Mouse (Mus musculus): Measurements from ENCODE around the gene Tmem88b. TPM values are rescaled to one million over a fixed set of nuclear protein-coding genes. Genes with fewer than 3 reads are reported as not detected.
"Not testable (repeated sequence)": the region's sequence is repeated elsewhere in the genome, so short reads cannot be mapped to it uniquely, and the experiment has no call there.

Tmem88b gene
- polyA plus RNA-seq, 1 experiment: 2.4 TPM

DNA sequence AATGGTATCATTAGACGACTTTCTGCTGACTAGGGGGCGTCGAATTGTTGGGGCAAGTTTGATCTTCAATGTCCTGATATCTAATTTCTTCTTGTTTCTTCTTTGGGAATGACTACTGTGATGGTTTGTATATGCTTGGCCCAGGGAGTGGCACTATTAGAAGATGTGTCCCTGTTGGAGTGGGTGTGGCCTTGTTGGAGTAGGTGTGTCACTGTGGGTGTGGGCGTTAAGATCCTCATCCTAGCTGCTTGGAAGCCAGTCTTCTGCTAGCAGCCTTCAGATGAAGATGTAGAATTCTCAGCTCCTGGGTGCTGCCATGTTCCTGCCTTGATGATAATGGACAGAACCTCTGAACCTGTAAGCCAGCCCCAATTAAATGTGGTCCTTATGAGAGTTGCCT lies 3.2 kb upstream of the Tmem88b start:
- DNase-seq (ENCODE audit: low read depth): not testable (repeated sequence)

- no peak for DNase-seq (ENCODE audit: low read depth)
Observed at GRCm38 (mm10) chr4:155788300-155788699, 2.6 kb upstream of the Tmem88b start.

- DNase-seq (ENCODE audit: low read depth): no peak
Observed at GRCm38 (mm10) chr4:155785246-155785645, 428 bp downstream of the Tmem88b start.

DNA sequence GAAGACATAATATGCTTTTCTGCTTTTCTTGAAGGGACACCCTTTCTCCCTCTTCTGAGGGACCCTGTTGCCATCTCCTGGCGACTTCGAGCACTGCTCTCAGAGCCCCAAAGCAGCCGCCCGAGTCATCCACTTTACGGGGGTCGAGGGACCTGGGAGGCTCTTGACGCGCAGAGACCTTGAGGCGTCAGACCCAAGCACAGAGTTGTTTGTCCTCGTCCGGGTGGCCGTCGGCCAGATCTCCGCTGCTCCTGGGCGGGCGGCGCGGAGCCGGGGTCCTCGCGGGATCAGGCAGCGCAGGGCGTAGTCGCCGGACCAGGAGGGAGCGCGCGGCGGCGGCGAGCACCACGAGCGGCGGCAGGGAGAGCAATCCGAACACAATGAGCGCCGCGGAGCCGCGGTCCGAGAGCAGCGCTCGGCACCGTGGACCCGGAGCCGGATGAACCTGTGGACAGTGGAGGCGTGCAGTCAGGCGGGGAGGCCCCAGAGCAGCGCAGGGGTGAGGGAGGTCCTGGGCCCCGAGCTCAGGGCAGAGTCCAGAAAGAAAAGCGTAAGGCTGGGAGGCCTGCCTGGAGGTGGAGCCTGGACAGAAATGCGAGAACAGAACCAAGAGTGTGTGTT lies 1.5 kb downstream of the Tmem88b start:
- DNase-seq (ENCODE audit: low read depth): no peak

DNA sequence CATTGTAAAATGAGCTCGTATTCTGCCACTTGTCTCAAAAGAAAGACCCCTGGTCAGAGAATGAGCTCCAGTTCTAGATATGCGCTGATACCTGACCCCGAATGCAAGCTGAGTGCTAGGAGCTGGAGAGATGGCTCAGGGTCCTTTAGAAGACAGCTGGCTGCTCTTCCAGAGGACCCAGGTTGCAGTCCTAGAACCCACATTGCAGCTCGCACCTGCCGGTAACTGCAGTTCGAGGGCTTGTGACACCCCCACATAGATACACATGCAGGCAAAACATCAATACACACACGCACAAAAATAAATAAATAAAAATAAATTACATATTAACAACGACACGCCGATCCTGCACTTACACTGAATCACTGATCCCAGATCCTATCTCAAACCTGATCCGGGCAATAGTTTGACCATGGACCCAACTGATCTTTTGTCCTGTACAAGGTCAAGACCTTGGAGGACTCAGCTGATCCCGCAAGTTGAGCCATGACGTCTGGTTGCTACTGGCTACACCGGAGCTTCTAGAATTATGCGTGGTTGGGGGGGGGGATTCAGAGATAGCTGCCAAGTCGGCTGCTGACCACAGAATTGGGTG lies 2.1 kb downstream of the Tmem88b start:
- DNase-seq (ENCODE audit: low read depth): no peak

- no peak for DNase-seq (ENCODE audit: low read depth)
Observed at GRCm38 (mm10) chr4:155780895-155781294, 4.8 kb downstream of the Tmem88b start.

- DNase-seq (ENCODE audit: low read depth): no peak
Observed at GRCm38 (mm10) chr4:155779498-155779897, 6.2 kb downstream of the Tmem88b start.

DNA sequence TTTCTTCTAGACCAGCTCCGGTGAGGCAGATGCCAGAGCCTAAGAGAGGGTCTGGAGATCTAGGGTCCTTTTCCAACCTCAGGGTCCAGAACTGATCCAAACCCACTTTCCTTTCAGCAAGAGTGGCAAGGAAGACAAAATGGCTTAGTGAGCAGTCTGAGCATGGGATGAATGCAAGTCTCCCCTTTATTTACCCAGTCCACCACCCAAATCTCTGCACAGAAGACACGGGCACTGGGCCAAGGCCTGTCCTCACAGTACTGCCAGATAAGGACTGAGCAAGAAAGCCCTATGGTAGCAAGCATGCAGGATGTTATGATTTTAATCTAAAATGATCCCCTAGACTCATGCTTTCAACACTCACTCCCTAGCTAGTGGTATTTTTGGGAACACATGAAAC lies 7.9 kb downstream of the Tmem88b start:
- DNase-seq (ENCODE audit: low read depth): no peak

- no peak for DNase-seq (ENCODE audit: low read depth)
Observed at GRCm38 (mm10) chr4:155776704-155777335, 8.9 kb downstream of the Tmem88b start.

GRCm38 (mm10) chr4:155775855-155776254 lies 9.8 kb downstream of the Tmem88b start:
- DNase-seq (ENCODE audit: low read depth): no peak

- no peak for DNase-seq (ENCODE audit: low read depth)
Observed at GRCm38 (mm10) chr4:155774971-155775740, 10.5 kb downstream of the Tmem88b start.

DNA sequence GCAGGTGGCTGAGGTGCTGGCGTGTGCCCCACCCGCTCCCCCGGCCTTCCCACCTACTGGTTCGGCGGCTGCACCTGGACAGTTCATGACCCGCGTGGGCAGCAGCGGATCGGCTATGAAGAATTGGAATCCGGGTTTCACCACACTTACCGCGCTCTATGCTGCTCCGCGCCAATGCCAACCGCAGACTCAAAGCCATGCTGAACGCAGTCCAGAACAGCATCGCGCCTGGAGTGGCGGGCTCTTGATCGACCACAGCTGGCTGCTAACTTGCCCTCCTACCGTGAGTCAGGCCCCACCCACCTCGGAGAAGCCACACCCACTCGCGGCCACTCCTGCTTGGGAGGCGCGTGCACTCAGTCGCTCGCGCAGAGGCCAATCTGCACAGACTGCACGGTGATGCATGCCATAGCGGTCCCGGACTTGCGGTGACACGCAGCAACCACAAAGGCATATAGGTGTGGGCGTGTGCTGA lies 11.4 kb downstream of the Tmem88b start, which contains the start of gene Vwa1:
TSS of gene Vwa1 (minus strand) at position 419 of the 475 bp plus-strand sequence.
- no peak for DNase-seq (ENCODE audit: low read depth)

DNA sequence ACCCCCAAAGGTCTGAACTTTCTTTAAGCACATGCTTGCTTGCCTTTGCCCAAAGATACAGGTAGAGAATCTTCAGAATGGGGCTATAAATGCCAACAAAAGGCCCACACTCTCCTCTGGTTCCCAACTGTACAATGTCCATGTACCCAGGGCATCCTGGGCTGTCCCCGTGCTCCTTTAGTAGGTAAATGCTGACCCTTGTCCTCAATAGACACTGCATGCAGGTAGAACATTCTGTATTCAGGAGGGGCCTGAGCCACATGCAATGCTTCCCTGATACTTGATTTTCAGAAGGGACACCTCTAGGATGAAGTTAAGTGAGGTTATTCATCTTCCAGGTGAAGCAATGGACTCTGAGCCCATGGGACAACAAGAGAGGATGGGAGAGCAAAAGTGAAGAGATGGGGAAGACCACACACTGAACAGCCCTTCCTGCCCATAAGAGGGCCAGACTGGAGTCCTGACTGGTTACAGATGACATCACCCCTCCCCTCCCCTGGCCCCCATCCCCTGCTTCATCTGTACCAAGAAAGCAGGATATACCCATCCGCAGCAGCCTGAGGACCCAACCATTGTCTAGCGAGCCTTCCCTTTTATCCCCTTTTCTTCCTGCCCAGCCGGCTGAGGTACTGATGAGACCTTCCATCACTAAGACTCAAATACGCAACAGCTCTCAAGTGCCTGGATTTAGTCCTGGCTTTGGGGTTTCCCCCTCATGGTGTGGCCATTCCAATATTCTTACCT lies 12.2 kb downstream of the Tmem88b start:
- no peak for DNase-seq (ENCODE audit: low read depth)

DNA sequence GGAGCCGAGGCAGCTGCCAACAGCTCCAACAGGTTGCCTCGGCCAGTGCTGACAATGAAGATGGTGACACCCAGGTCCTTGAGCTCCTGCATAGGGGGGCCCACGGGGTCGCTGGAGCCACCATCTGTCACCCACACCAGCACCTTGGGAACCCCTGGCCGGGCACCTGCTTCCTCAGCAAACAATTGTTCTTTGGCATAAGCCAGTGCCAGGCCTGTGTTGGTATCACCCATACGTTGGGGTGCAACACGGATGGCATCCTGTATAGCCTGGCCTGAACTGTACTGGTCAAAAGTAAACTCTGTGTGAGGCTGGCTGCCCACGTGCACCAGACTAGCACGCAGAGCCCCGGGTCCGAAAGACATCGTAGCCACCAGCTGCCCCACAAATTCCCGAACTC lies 12.9 kb downstream of the Tmem88b start:
- DNase-seq (ENCODE audit: low read depth): no peak

GRCm38 (mm10) chr4:155771706-155772105 lies 14.0 kb downstream of the Tmem88b start:
- DNase-seq (ENCODE audit: low read depth): no peak

DNA sequence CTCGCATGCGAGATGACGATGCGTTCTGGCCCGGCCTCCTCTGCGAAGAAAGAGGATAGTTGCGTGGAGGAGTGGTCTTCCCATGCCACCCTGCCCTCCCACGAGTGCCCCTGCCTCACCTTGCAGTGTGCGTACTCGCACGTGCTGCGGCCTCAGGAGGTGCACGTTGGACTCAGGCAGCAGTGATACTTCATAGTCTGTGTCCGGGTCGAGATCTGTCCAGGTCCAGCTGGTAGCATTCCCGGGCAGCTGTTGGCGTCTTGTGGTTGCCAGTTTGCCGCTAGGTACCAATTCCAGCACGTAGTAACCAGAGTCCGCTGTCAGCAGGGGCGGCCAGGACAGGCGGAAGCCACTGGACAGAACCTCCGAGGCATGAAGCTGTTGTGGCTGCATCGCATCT lies 15.0 kb downstream of the Tmem88b start:
- DNase-seq (ENCODE audit: low read depth): no peak

- DNase-seq (ENCODE audit: low read depth): no peak
Observed at GRCm38 (mm10) chr4:155769880-155770512, 15.7 kb downstream of the Tmem88b start.

GRCm38 (mm10) chr4:155769496-155769879 lies 16.2 kb downstream of the Tmem88b start:
- no peak for DNase-seq (ENCODE audit: low read depth)

DNA sequence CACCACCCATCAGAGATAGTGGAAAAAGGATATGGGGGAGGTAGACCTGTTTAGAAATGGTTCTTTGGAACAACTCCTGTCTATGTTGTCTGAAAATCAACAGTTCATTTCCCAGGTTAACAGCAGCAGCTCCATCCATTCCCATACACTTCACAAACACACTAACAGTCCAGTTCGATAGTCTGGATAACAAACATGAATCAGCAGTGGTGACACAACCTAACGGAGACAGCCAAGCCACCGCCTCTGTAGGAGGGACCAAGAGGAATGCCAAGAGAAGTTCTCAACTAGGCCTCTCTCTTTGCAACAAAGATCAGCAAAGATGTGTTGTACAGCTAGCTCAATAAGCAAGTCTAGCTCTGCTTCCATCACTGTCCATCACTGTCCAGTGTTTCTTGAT lies 23.3 kb downstream of the Tmem88b start:
- no peak for DNase-seq (ENCODE audit: low read depth)

GRCm38 (mm10) chr4:155761356-155762099 lies 24.1 kb downstream of the Tmem88b start:
- no peak for DNase-seq (ENCODE audit: low read depth)
